Mouse (Mus musculus): ENCODE data around the gene B4galt5. TPM values are rescaled to one million over a fixed set of nuclear protein-coding genes. Genes with fewer than 3 reads are reported as not detected.

Gene B4galt5
- total RNA-seq, 2 experiments from 2014 or later = 47.9 to 54.0 TPM

DNA sequence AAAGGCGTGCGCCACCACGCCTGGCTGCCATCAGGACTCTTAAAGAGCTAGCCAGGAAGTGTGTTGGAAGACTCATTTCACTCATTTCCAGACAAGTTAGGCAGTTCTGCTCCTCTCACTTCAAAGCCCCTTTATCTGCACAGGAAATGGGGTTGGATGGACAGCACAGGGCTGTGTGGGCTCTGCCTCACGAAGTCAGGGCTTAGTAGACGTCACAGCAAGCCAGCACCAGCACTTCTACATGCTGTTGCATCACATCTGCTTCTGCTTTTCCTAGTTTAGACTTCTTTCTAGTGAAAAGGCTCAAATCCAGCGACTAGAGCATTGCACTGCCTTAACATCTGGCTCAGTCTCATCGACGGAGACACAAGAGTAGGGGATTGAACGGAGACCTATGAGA is 13.9 kb downstream of the B4galt5 start:
- intact Hi-C loops (cut with DNase I) = no loop called here
- no peak for DNase-seq (ENCODE audit: low spot score in 2 of 2)

DNA sequence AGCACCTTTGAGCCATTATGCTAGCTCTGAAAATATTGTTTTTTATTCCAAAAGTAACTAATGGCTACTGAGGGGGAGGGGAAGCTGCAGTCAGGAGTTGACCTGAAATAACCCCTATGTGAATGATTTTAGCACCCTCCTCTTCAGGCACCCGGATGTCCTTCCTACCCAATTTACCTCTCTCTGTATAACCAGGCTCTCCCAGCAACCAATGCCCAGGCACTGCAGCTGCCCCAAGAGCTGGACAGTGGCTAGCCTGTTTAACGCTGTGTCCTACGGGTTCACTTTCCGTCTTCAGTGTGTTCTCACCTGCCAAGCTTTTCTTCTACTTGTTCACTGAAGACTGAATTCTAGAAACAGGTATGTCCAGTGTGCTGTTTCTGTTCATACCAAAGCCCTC is 14.7 kb downstream of the B4galt5 start:
- intact Hi-C loops (cut with DNase I) = no loop called here
- no peak for DNase-seq (ENCODE audit: low spot score in 2 of 2)

DNA sequence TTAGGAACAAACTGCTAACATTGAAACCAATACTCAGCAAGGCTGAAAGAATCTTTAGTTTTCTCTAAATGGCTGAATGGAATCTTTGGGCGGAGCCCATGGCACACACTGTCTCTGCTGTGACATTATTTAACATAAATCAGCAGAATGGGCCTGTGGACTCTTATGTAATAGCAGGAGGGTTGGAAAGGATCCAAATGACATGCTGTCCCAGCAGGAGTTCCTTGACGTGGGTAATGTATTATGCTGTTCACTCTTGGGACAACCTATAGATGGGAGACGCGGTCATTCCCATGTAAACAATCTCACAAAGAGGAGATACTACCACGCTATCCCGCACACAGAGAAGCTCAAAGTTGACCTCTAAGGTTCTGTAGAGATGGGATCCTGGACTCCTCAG is 15.5 kb downstream of the B4galt5 start:
- intact Hi-C loops (cut with DNase I) = no loop called here

DNA sequence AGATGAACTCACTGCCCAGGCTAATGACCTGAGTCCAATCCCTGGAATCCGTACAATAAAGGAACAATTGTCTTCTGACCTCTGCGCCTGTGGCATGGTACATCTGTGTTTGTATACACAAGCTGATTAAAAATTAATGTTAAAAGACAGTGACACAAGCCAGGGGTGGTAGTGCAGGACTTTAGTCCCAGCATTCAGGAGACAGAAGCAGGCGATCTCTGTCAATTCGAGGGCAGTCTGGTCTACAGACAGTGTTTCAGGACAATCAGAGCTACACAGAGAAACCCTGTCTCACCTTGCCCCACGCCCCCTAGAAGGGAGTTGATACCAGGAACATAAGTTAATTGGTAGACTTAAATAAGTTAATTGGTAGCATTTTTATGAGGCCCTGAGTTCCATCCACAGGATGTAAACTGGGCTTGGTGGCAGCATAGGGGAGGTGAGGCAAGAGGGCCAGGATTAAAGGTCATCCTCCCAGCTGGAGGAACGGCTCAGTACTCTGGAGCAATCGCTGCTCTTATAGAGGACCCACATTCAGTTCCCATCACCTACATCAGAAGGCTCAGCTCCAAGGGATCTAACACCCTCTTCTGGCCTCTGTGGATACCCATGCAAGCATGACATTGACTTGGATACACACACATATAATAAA is 16.5 kb downstream of the B4galt5 start:
- DNase-seq (ENCODE audit: low spot score in 2 of 2) = no peak
- intact Hi-C loops (cut with DNase I) = no loop called here

More for the DNA sequence above, 15.5 kb downstream of the B4galt5 start:
- DNase-seq (ENCODE audit: low spot score in 2 of 2) = no peak

DNA sequence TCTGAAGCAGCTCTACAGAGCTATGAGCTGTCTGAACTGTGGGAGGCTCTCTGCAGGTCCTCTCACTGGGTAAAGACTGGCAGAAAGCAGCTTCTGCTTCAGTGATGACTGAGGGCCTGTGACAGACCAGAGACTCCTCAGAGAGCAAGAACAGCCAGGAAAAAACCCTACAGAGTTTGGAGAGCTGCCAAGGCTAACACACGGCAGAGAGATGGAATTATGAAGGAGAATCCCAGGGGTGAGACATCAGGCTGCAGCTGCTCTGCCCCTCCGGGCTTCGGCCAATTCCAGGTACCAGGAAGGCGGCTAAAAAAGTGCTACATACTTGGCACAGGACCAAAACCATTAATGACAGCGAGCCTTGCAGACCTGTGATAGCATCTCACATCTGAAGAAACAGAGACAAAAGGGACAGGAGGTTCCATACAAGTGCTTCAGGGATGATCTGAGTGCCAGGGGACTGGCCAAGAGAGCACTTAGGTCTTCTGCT is 17.5 kb downstream of the B4galt5 start:
- no peak for DNase-seq (ENCODE audit: low spot score in 2 of 2)
- intact Hi-C loops (cut with DNase I) = no loop called here

DNA sequence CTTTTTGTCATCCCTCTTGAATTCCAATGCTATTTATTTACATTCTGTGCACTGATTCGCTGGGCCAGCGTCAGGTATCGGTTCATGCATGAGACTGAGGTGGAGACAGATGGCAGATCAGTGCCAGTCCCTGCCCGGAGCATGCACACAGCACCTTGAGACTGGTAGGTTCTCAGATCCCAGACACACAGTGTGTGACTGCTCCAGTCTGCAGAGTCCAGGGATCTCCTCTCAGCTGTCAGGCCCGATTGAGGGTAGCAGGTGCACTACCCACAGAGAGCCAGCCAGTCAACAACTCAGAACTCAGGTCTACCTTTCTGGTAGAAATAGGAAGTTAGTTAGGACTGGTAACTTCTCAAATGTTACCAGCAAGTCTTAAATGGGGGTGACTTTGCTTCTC is 18.4 kb downstream of the B4galt5 start:
- intact Hi-C loops (cut with DNase I) = no loop called here

DNA sequence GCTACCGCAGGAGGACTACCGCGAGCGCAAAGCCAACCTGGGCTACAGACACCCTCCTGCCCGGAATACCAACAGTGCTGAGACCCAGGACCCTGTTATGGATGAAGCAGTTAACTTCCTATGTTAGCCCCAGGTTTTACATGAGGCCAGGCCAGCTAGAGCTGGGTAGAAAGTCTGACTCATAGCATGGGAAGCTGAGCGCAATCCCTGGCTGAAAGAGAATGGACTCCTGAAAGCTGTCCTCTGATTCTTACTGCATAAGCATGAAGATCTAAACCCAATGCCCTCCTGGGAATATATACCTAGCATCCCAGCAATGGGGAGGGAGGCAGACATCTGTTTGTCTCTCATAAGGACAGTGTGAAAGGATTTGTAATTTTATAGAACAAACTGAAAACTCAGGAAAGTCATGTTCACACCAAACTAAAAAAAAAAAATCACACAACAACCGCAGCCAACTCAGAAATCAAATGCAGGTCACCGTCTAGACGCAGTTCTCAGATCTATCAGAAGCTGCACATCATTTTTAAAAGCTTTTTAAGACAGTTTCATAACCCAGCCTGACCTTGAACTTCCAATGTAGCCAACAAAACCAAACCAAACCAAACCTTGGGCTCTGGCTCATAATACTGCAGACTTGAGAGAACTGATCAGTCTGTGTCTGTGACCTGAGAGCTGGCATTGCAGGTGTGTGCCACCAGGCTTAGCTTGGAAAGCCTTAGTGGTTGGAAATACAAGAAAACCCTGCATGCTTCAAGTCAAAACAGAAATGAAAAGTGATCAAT is 19.3 kb downstream of the B4galt5 start:
- intact Hi-C loops (cut with DNase I) = no loop called here
- no peak for DNase-seq (ENCODE audit: low spot score in 2 of 2)

More for the DNA sequence above, 18.4 kb downstream of the B4galt5 start:
- no peak for DNase-seq (ENCODE audit: low spot score in 2 of 2)

DNA sequence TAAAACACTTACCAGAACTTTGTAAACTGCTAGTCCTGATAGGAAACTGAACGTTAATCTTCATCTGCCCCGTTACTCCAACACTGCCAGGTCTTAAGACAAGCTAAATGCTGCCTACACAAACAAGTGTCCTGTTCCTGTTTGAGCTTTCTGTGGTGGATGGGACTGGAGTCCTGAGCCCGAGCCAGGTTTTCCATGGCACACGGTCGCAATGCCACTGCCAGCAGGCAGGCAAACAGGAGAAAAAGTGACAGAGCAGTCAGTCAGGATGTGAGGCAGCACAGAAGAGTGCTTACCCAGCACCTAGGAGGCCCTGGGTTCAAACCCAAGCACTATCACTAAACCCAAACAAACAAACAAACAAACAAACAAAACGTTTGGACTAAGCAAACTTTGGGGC is 20.6 kb downstream of the B4galt5 start:
- DNase-seq (ENCODE audit: low spot score in 2 of 2) = no peak
- intact Hi-C loops (cut with DNase I) = no loop called here

DNA sequence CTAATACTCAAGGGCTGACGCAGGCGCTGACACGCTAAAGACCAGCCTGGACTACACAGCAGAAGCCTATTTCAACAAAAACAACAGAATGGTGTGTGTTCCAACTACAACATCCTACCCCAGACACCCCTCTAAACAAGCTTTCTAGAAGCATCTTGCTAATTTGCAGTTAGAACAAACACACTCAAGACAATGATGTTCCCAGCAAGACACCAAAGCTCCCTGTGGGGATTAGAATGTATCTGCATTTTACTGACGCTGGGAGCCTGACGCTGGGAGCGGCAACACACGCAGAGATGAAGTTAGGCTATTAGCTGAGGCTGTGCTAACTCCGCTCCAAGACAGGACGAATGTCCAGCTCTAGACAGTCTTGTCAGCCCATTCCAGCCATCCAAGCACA is 22.4 kb downstream of the B4galt5 start:
- no peak for DNase-seq (ENCODE audit: low spot score in 2 of 2)
- intact Hi-C loops (cut with DNase I) = no loop called here

DNA sequence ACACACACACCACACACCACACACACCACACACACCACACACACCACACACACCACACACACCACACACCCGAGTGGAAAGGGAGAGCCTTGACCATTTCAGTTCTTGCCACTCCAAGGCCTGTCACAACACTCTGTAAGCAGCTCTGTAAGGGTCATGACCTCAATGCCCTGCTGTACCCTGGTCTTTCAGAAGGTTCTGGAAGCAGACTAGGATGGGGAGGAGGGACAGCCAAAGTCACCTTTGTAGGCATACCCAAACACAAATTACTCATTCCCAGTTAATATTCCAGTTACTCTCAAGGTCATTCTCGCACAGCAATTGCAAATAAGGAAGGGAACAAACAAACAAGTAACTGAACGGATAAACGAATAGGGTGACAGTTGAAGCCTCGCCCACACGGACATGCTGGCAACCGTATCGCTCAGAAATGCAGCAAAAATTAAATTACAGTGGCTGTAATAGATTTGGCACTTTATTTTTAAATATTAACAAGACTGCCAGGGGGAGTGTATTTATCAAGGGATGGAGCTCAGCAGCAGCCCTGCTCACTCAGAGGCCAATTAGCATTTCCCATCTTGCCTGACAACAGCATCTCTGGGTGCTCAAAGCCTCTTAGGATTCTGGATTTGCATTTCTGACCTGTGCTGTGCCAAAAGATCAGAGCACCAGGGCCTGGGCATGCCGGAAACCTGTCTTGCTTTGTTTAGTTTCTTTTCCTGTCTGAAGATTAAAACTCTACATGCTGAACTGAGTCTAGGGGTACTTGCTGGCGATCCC is 24.6 kb downstream of the B4galt5 start:
- intact Hi-C loops (cut with DNase I) = no loop called here
- DNase-seq (ENCODE audit: low spot score in 2 of 2) = no peak

DNA sequence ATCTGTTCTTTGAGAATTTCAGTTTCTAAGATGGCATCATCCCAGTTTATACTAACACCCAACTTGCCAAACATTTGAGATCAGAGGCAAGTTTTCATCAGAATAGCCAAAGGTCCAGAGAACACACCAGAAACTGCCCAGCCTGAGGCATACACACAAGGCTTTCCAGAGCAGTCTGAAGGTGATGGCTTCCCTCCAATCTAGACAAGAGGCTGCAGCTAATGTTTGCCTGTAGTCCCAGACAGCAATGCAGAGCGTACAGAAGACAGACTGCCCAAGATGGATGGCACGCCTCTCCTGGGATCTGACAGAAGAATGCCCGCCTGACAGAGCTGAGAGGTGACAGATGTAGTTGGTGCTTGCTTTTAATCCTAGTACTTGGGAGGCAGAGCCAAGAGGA is 25.9 kb downstream of the B4galt5 start:
- DNase-seq (ENCODE audit: low spot score in 2 of 2) = no peak
- intact Hi-C loops (cut with DNase I) = no loop called here

DNA sequence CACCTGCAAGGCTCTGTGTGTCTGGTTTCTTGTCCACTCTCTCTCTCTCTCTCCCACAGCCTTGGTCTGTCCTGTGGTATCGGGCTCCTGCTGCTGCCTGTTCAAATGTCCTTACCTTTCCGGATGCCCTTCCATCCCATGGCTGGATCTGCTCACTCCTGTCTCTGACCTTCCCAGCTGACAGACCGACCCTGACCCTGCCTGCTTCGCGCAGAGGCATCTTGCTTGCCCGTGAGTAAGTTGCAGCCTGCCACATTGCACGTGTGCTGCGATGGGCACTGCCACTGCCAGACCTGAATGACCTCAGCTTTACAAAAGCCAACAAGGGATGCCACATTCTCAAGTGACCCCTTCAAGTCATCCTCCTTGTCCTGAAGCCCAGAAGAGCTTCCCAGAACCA is 27.6 kb downstream of the B4galt5 start:
- intact Hi-C loops (cut with DNase I) = no loop called here

DNA sequence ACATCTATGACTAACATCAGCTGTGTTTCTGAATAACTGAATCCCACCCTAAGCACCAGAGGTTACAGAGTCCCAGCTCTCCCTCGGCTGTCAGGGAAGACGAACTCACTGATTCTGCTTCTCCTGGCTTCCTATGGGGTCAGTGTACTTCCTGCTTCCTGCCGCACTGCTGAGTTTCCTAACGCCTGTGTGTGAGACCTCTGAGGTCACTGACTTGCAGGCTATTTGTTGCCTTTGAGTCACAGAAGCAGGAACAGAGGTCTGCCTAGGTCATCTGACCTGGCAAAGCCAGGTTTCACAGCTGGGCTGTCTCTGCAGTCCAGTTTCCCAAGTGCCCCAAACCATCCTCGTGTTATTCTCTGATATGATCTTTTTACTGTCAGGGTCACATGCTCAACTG is 30.0 kb downstream of the B4galt5 start:
- DNase-seq (ENCODE audit: low spot score in 2 of 2) = no peak
- intact Hi-C loops (cut with DNase I) = no loop called here

More for the DNA sequence above, 27.6 kb downstream of the B4galt5 start:
- DNase-seq (ENCODE audit: low spot score in 2 of 2) = no peak

DNA sequence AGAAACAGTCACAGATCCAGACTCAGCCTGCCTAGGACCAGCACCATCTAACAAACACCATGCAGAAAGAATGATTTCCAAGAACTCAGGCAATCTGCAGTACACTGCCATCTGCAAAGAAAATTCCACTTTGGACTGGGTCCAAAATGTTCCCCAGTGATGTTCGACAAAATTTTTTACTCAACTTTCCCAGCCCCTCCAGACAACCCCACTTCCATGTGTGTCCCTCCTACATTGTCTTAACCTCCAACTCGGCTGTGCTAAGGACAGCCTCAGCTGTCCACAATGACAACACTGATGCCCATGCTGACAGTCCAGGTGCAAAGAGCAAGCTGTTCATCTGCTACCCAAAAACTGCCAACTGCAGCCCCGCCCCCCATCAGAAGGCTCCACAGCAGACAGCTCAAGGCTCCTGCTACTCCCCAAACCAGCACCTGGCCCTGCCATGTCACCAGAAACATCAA is 32.2 kb downstream of the B4galt5 start:
- no peak for DNase-seq (ENCODE audit: low spot score in 2 of 2)
- intact Hi-C loops (cut with DNase I) = no loop called here

DNA sequence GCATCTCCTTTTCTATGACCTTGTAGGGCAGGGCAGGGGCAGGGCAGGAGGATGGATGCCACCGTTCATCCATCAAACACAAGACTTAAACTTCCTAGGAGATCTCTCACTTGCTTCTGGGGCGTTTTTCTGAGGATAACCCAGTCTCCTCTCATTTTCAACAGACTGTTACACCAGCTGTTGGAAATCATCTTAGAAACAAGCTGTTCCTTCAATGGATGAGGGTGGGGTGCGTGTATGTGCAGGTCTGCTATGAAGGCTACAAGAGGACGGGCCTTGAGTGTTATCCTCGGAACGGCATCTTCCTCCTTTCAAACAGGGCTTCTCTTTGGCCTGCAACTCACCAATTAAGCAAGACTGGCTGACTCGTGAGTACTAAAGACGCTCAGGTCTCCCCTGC is 34.5 kb downstream of the B4galt5 start:
- intact Hi-C loops (cut with DNase I) = no loop called here
- DNase-seq (ENCODE audit: low spot score in 2 of 2) = no peak

DNA sequence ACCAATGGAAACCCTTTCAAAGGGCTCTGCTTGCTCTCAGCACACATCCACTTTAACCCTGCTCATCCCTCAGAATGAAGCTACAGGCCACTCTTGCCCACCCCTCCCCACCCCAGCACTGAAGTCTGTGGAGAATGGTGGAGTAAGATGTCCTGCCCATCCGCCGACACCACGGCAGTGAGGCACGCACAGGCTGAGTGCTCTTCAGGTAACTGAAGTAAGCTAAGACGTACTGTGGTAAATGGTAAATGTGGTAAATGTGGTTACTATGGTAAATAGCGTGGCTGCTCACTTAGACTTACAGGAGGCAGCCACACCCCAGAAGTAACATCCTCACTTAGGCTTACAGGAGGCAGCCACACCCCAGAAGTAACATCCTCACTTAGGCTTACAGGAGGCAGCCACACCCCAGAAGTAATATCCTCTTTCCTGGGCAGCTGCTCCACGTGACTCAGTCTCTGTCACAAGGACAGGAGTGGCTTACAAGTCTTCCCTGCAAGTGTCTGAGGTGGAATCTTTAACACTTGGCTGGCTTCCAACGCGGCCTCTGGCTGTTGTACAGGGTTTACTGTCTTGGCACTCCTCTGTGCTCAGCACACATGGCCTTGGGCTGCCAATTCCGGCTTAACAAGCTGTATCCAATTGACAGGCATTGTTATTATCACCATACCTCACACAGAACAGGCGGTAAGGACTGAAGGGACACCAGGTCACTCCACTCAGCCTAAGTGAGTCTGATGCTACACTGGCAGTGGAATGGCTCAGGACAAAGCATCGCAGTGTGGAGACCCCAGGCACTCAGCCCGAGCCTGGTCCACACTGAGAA is 35.3 kb downstream of the B4galt5 start:
- intact Hi-C loops (cut with DNase I) = no loop called here
- DNase-seq (ENCODE audit: low spot score in 2 of 2) = no peak

DNA sequence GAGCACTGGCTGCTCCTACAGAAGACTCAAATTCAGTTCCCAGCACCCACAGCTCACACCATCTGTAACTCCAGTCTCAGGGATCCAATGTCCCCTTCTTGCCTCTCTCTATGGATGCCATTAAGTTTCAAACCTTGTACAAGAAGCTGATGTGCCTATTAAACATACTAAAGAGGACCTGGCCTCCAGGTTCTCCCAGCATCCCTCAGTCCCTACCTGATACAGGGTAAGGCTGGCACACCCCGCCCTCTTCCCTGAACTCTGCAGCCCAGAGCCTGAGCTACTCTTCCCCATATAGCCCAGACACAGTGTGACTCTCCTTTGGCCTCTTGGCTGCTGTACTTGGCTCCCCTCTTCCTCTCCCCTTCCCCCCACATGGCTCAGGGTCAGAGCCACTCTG is 38.9 kb downstream of the B4galt5 start:
- intact Hi-C loops (cut with DNase I) = no loop called here
- DNase-seq (ENCODE audit: low spot score in 2 of 2) = no peak

DNA sequence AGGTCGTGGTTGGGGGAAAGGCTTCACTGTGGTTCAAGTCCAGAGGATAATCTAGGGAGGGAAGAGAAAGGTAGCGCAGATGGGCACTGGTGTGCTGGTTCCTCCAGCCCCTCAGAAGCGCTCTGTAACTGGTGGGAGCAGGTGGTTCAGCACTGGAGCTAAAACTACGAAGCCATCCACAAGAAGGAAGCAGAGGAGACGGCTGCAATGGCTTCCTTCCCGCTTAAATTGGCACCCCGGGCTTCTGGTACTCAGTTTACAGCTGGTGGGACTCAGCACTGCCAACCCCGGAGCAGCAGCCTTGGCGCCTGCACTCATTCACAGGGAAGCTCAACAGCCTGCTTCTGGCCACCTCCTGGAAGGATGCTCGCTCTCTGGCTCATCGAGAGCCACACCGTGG is 39.7 kb downstream of the B4galt5 start:
- DNase-seq (ENCODE audit: low spot score in 2 of 2) = no peak

DNA sequence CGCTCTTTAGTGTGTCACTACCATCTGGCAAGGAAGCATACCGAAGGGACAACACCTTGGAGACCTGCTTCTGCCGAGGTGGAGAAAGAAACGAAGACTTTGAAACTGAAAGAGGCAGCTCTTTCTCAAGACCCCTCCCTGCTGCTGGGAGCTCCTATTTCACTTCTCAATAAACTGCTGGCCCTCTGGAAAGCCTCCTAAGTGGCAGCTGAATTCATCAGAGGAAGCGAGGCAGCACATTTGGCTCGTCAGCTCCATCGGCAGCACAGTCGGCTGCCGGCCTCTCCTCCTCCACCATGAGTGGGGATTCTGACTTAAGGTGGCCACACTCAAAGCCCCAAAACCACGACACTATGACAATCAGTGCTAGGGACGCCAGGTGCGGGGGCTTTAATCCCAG is 41.3 kb downstream of the B4galt5 start:
- intact Hi-C loops (cut with DNase I) = no loop called here
- no peak for DNase-seq (ENCODE audit: low spot score in 2 of 2)

More for the DNA sequence above, 39.7 kb downstream of the B4galt5 start:
- intact Hi-C loops (cut with DNase I) = no loop called here

All from left cerebral cortex, postnatal 36 days (tissue).